In the genomic region with DNA sequence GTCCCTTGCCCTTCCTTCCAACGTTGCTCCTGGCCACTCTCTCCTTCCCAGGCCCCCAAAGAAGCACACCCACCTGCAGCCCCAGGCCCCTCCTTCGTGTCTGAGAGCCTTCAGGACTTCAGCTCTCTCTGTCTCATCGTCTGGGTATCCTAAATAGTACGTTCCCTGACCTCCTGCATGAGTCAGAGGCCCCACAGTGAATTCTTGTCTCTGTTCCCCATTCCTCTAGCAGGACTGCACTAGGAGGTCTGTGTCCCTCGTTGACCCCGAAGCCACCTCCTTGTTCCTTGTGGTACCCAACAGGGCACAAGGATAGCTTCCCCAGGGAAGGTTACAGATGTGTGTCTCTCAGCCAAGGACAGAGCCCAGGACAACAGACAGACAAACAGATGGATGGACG, we compare ENCODE assay signal across 16 mouse cellular contexts.
DNase-seq lines count a peak whose midpoint lies in the region; ATAC-seq and TF ChIP-seq lines count a peak whose summit lies in the region.
"Had no signal": no experiment of that assay in that cellular context is flagged by ENCODE, and none has a peak within 500 bp of the region (broad histone marks: within the 10 kb centered on the region; RNA-seq: fewer than 3 reads in every experiment).

No protein-coding gene starts in this region.

- no peak overlapping the region for H3K9ac ChIP-seq in forebrain, embryonic 14.5 days (ENCODE audit: low read length)
- H3K9ac ChIP-seq in kidney, embryonic 14.5 days (ENCODE audit: low read depth, low read length) = no peak overlapping the region
- no peak overlapping the region for H3K9ac ChIP-seq in kidney, embryonic 16.5 days (replicated peaks; ENCODE audit: low read length)
- H3K9ac ChIP-seq: embryonic facial prominence, embryonic 13.5 days; forebrain, embryonic 12.5 days; liver, embryonic 13.5 days had no signal

- peaks cover 11% of the 10 kb centered on the region; the same call in 1 of the 2 replicates for H3K27me3 ChIP-seq in forebrain, embryonic 10.5 days (ENCODE audit: poor library complexity, severe bottlenecking)
- no peaks in the 10 kb centered on the region for H3K27me3 ChIP-seq in forebrain, embryonic 14.5 days (replicated peaks; ENCODE audit: control insufficient read depth, insufficient read depth, low read length)
- no peaks in the 10 kb centered on the region for H3K27me3 ChIP-seq in kidney, embryonic 14.5 days (ENCODE audit: control insufficient read depth, insufficient read depth, low read length)
- no peaks in the 10 kb centered on the region for H3K27me3 ChIP-seq in kidney, embryonic 16.5 days (ENCODE audit: insufficient read depth, low read length)
- no peaks in the 10 kb centered on the region for H3K27me3 ChIP-seq in embryonic facial prominence, embryonic 10.5 days (replicated peaks; ENCODE audit: low read depth, poor library complexity, severe bottlenecking)
- no peaks in the 10 kb centered on the region for H3K27me3 ChIP-seq in small intestine, adult 2 months (ENCODE audit: control insufficient read depth, insufficient read depth, low read length)
- H3K27me3 ChIP-seq: forebrain, embryonic 12.5 days; liver, embryonic 13.5 days had no signal

- no peak for TF ChIP-seq CTCF in small intestine, adult 2 months (IDR thresholded peaks at IDR 0.05; ENCODE audit: extremely low read depth, insufficient read length, insufficient replicate concordance, low read depth, low read length)

- H3K27ac ChIP-seq in forebrain, embryonic 10.5 days = 0 out of 2 replicates have a peak overlapping the region, but pooled peaks have one; percentile 30
- no peak overlapping the region for H3K27ac ChIP-seq in forebrain, embryonic 14.5 days (ENCODE audit: low read depth, low read length)
- 0 out of 2 replicates have a peak overlapping the region, but pooled peaks have one; percentile 39 for H3K27ac ChIP-seq in kidney, embryonic 14.5 days (ENCODE audit: low read depth, low read length)
- H3K27ac ChIP-seq in kidney, embryonic 16.5 days (ENCODE audit: low read length) = no peak overlapping the region
- H3K27ac ChIP-seq in embryonic facial prominence, embryonic 10.5 days (replicated peaks) = peak overlapping the region; percentile 61
- H3K27ac ChIP-seq in small intestine, adult 2 months (ENCODE audit: insufficient read depth, low read depth, low read length) = 0 out of 2 replicates have a peak overlapping the region, but pooled peaks have one; percentile 11
- H3K27ac ChIP-seq: forebrain, embryonic 12.5 days; kidney, postnatal 0 days; liver, embryonic 13.5 days had no signal

- H3K36me3 ChIP-seq in forebrain, embryonic 10.5 days (replicated peaks) = no peaks in the 10 kb centered on the region
- no peaks in the 10 kb centered on the region for H3K36me3 ChIP-seq in forebrain, embryonic 14.5 days (ENCODE audit: control insufficient read depth, insufficient read depth, low read length)
- no peaks in the 10 kb centered on the region for H3K36me3 ChIP-seq in kidney, embryonic 14.5 days (ENCODE audit: control insufficient read depth, insufficient read depth, low read length)
- H3K36me3 ChIP-seq in kidney, embryonic 16.5 days (ENCODE audit: insufficient read depth, low read length) = no peaks in the 10 kb centered on the region
- H3K36me3 ChIP-seq in embryonic facial prominence, embryonic 10.5 days (replicated peaks) = no peaks in the 10 kb centered on the region
- H3K36me3 ChIP-seq in small intestine, adult 2 months (ENCODE audit: control insufficient read depth, insufficient read depth, low read length) = no peaks in the 10 kb centered on the region
- H3K36me3 ChIP-seq: embryonic facial prominence, embryonic 13.5 days; forebrain, embryonic 12.5 days; liver, embryonic 13.5 days had no signal

- no peak for ATAC-seq in forebrain, embryonic 14.5 days
- ATAC-seq in kidney, embryonic 14.5 days (ENCODE audit: low FRiP score, low TSS enrichment) = no peak
- no peak for ATAC-seq in kidney, embryonic 16.5 days (ENCODE audit: low FRiP score, low TSS enrichment)
- ATAC-seq: inflammation-experienced regulatory T-cells, adult 6 months had no signal

- no peak overlapping the region for H3K4me3 ChIP-seq in forebrain, embryonic 10.5 days
- no peak overlapping the region for H3K4me3 ChIP-seq in forebrain, embryonic 14.5 days (ENCODE audit: low read depth, low read length)
- H3K4me3 ChIP-seq in kidney, embryonic 14.5 days (ENCODE audit: low read length) = no peak overlapping the region
- H3K4me3 ChIP-seq in kidney, embryonic 16.5 days (ENCODE audit: low read length) = no peak overlapping the region
- no peak overlapping the region for H3K4me3 ChIP-seq in embryonic facial prominence, embryonic 10.5 days
- no peak overlapping the region for H3K4me3 ChIP-seq in small intestine, adult 2 months (ENCODE audit: low read depth, low read length)
- H3K4me3 ChIP-seq: embryonic facial prominence, embryonic 13.5 days; forebrain, embryonic 12.5 days; liver, embryonic 13.5 days had no signal

- no peak for TF ChIP-seq POLR2A in small intestine, adult 2 months (IDR thresholded peaks at IDR 0.05; ENCODE audit: low read depth, low read length)

- no peak for DNase-seq in forebrain, embryonic 10.5 days (ENCODE audit: extremely low spot score, low spot score)
- DNase-seq in forebrain, embryonic 14.5 days (ENCODE audit: low spot score) = no peak
- DNase-seq in embryonic facial prominence, embryonic 10.5 days (ENCODE audit: low spot score) = no peak
- no peak for DNase-seq in spleen, adult 18-20 months
- DNase-seq in frontal cortex, postnatal 36 days (ENCODE audit: low spot score in 2 of 2) = no peak
- DNase-seq: cerebellum, adult 11-12 months; liver, embryonic 13.5 days; midbrain, embryonic 14.5 days; thymus, adult 18-20 months had no signal

- WGBS in forebrain, embryonic 10.5 days = 77% methylated on average over 7 of the region's 7 CpGs
- 74% methylated on average over 7 of the region's 7 CpGs for WGBS in forebrain, embryonic 14.5 days
- WGBS in kidney, embryonic 14.5 days = 33% methylated on average over 7 of the region's 7 CpGs
- WGBS in kidney, embryonic 16.5 days = 38% methylated on average over 7 of the region's 7 CpGs
- 71% methylated on average over 7 of the region's 7 CpGs for WGBS in embryonic facial prominence, embryonic 10.5 days
- WGBS in small intestine, adult 2 months = 47% methylated on average over 7 of the region's 7 CpGs

- no peak overlapping the region for H3K4me2 ChIP-seq in forebrain, embryonic 14.5 days (ENCODE audit: low read length)
- H3K4me2 ChIP-seq in kidney, embryonic 14.5 days (replicated peaks; ENCODE audit: low read depth, low read length) = no peak overlapping the region
- no peak overlapping the region for H3K4me2 ChIP-seq in kidney, embryonic 16.5 days (replicated peaks; ENCODE audit: low read depth, low read length)
- H3K4me2 ChIP-seq: embryonic facial prominence, embryonic 13.5 days; forebrain, embryonic 12.5 days; liver, embryonic 13.5 days had no signal

- H3K9me3 ChIP-seq in forebrain, embryonic 10.5 days = no peaks in the 10 kb centered on the region
- H3K9me3 ChIP-seq in forebrain, embryonic 14.5 days (replicated peaks; ENCODE audit: control insufficient read depth, low read length) = no peaks in the 10 kb centered on the region
- H3K9me3 ChIP-seq in kidney, embryonic 14.5 days (ENCODE audit: control insufficient read depth, low read length) = no peaks in the 10 kb centered on the region
- no peaks in the 10 kb centered on the region for H3K9me3 ChIP-seq in kidney, embryonic 16.5 days (ENCODE audit: low read length)
- H3K9me3 ChIP-seq in embryonic facial prominence, embryonic 10.5 days = no peaks in the 10 kb centered on the region
- H3K9me3 ChIP-seq: embryonic facial prominence, embryonic 13.5 days; forebrain, embryonic 12.5 days; liver, embryonic 13.5 days had no signal

- H3K4me1 ChIP-seq in forebrain, embryonic 10.5 days = peaks cover 42% of the 10 kb centered on the region
- H3K4me1 ChIP-seq in forebrain, embryonic 14.5 days (ENCODE audit: control insufficient read depth, insufficient read depth, low read length) = 0 out of 2 replicates have a peak, but pooled peaks cover 2% of the 10 kb centered on the region
- peaks cover 28% of the 10 kb centered on the region for H3K4me1 ChIP-seq in kidney, embryonic 14.5 days (ENCODE audit: control insufficient read depth, insufficient read depth, low read length)
- peaks cover 30% of the 10 kb centered on the region for H3K4me1 ChIP-seq in kidney, embryonic 16.5 days (ENCODE audit: insufficient read depth, low read length)
- H3K4me1 ChIP-seq in embryonic facial prominence, embryonic 10.5 days = peaks cover 56% of the 10 kb centered on the region
- H3K4me1 ChIP-seq in small intestine, adult 2 months (ENCODE audit: control insufficient read depth, insufficient read depth, insufficient read length, low read length) = no peaks in the 10 kb centered on the region
- H3K4me1 ChIP-seq: liver, embryonic 13.5 days had no signal

Comparison
In these comparisons a context has a peak if more than half of its experiments do, and no peak if none do; other contexts are left out.
1. H3K27ac ChIP-seq: peak in forebrain, embryonic 10.5 days (single experiment), kidney, embryonic 14.5 days (single experiment), embryonic facial prominence, embryonic 10.5 days (single experiment) and small intestine, adult 2 months (single experiment); none in forebrain, embryonic 14.5 days (single experiment) and kidney, embryonic 16.5 days (single experiment).